Mouse (Mus musculus) kidney, embryonic 14.5 days (tissue): Measurements from ENCODE around the gene Sult1d1. TPM values are rescaled to one million over a fixed set of nuclear protein-coding genes. Genes with fewer than 3 reads are reported as not detected.

Source experiments
- ATAC-seq: fragments of 200-750 bp; cut with Nextera tagmentation; 2 replicates; pipeline ENCODE4 v1.8.0; 2017; ENCODE audit warnings: moderate number of reproducible peaks, mild to moderate bottlenecking, moderate TSS enrichment, moderate library complexity; ENCODE audit not compliant: low FRiP score, low TSS enrichment
- H3K27ac ChIP-seq: fragments of 300-500 bp; sonication (generic); 2 replicates; pipeline ENCODE4 v1.5.1; 2014; ENCODE audit warnings: low read depth, mild to moderate bottlenecking, low read length, moderate library complexity, mixed read lengths
- H3K27me3 ChIP-seq: fragments of 300-500 bp; sonication (generic); 2 replicates; pipeline ENCODE4 v1.6.1; 2014; ENCODE audit warnings: mild to moderate bottlenecking, low read length; ENCODE audit not compliant: control insufficient read depth, insufficient read depth
- H3K36me3 ChIP-seq: fragments of 300-500 bp; sonication (generic); 2 replicates; pipeline ENCODE4 v1.6.1; 2014; ENCODE audit warnings: low read length, mixed read lengths; ENCODE audit not compliant: control insufficient read depth, insufficient read depth
- H3K4me1 ChIP-seq: fragments of 300-500 bp; sonication (generic); 2 replicates; pipeline ENCODE4 v1.6.1; 2014; ENCODE audit warnings: low read length, mixed read lengths; ENCODE audit not compliant: control insufficient read depth, insufficient read depth
- H3K4me2 ChIP-seq: fragments of 300-500 bp; sonication (generic); replicated peaks from 2 replicates; pipeline ENCODE4 v1.6.1; 2014; ENCODE audit warnings: low read depth, mild to moderate bottlenecking, low read length
- H3K4me3 ChIP-seq: fragments of 300-500 bp; sonication (generic); 2 replicates; pipeline ENCODE4 v1.5.1; 2014; ENCODE audit warnings: mild to moderate bottlenecking, low read length
- H3K9ac ChIP-seq: fragments of 300-500 bp; sonication (generic); 2 replicates; pipeline ENCODE4 v1.6.1; 2014; ENCODE audit warnings: low read depth, mild to moderate bottlenecking, low read length, moderate library complexity
- H3K9me3 ChIP-seq: fragments of 300-500 bp; sonication (generic); 2 replicates; pipeline ENCODE4 v1.6.1; 2016; ENCODE audit warnings: low read length; ENCODE audit not compliant: control insufficient read depth
- WGBS: fragments of 180-500 bp; shearing (Covaris S2); extraction: QIAGEN DNeasy Blood & Tissue Kit; methylation state at CpG from one replicate; pipeline ENCODE4 v1.1.7; 2014; 5-methylcytosine and 5-hydroxymethylcytosine counted together
- polyA plus RNA-seq: library from polyadenylated mRNA; unstranded; fragments of >200 nt; fragmentation: Nextera tagmentation; extraction: Ambion mirVana; gene quantifications from 2 replicates; pipeline ENCODE4 v1.2.1, GENCODE M21; 2014

Sult1d1 gene
- 16.7 and 31.0 TPM in 2 replicates for polyA plus RNA-seq

DNA sequence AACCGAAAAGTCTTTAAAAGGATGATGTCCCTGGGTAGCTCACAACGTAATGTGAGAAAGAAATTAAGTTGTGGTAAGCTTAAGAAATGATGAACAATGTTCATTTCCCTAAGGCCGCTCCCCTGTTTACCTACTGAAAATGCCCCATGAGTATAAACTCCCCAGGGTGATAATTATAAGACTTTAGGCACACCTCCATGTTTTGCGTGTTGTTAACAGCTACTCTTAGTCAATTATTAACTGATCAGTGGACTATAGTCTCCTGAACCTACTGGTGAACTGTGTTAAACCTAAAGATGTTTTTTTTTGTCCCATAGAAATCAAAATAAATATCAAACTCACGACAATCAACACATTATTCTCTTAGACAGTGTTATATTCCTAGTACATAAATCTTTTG, at the start of gene Sult1d1:
Gene Sult1d1 (minus strand): TSS at position 183 of the 400 bp plus-strand sequence.
- Histone ChIP-seq H3K4me1 (no peaks in the 10 kb centered on the region), H3K9ac (no peak within 1 kb of the TSS), H3K36me3 (no peaks in the 10 kb centered on the region), H3K4me3 (no peak within 1 kb of the TSS), H3K4me2 (no peak within 1 kb of the TSS), H3K27ac (no peak within 1 kb of the TSS), H3K27me3 (no peaks in the 10 kb centered on the region), H3K9me3 (no peaks in the 10 kb centered on the region)
- no peak for ATAC-seq
- 75% methylated on average over 5 of the region's 5 CpGs for WGBS

DNA sequence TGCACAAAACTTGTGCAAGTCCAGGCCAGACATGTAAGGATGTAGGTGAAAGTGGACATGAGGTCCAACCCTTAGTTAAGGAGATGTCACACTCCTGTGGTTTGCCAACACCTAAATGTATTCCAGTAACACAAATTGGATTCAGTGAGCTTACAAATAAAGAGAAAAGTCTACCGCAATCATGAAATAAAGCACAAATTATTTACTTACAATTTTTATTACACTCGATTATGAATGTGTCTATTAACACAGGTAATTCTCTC, 46.2 kb upstream of the Sult1d1 start:
- Histone ChIP-seq H3K27me3 (no peaks in the 10 kb centered on the region), H3K36me3 (no peaks in the 10 kb centered on the region), H3K9ac (no peak overlapping the region), H3K9me3 (no peaks in the 10 kb centered on the region), H3K4me2 (no peak overlapping the region), H3K4me1 (no peaks in the 10 kb centered on the region), H3K27ac (no peak overlapping the region), H3K4me3 (no peak overlapping the region)
- ATAC-seq = no peak
- 89% methylated on average over 2 of the region's 2 CpGs for WGBS

DNA sequence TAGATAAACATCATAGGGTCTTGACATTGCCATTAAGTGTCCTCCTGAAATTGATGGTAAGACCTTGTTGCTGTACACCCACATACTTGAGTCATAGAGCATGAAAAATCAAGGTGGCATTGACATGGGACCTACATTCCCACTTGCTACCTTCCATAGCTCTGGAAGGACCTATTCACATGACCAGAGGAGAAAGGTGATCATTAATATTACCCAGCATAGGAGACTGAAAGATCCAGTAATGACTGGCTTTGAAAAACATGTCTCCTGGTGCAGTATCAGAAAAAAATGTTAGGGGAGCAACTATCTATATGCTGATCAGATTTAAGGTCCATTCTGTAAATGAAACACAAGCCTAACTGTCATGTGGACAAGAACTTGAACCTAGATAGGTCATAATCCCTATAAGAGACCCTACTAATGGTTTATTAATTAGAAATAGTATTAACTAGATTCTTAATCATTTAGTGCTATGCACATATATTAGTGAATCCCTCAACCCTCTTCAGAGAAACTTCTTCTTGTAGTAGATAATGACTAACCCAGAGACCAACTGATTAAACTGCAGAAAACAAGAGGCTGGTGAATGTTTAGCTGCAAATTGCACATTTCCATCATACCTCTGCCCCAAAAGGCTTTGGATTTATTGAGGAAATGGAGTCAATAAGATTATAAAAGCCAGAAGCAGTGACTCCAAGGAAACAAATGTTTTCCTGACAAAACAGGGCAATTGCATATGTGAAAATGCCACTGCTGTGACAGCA, 45.7 kb upstream of the Sult1d1 start:
- H3K4me3 ChIP-seq = no peak overlapping the region
- H3K36me3 ChIP-seq = no peaks in the 10 kb centered on the region
- H3K4me1 ChIP-seq = no peaks in the 10 kb centered on the region
- no peak overlapping the region for H3K4me2 ChIP-seq
- no peak overlapping the region for H3K9ac ChIP-seq
- H3K27ac ChIP-seq = no peak overlapping the region
- H3K9me3 ChIP-seq = no peaks in the 10 kb centered on the region
- ATAC-seq = no peak; the same call in 1 of the 2 replicates
- H3K27me3 ChIP-seq = no peaks in the 10 kb centered on the region

DNA sequence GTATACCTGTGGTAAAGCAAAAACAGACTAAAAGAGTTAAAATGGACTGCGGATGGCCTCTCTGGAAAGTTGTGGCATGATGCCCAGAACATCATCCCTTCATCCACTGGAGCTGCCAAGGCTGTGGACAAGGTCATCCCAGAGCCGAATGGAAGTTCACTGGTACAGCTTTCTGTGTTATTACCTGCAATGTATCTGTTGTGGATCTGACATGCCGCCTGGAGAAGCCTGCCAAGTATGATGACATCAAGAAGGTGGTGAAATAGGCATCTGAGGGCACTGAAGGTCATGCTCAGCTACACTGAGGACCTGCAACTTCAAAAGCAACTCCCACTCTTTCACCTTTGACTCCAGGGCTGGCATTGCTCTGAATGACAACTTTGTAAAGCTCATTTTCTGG, 32.2 kb upstream of the Sult1d1 start:
- H3K27me3 ChIP-seq = no peaks in the 10 kb centered on the region
- H3K9ac ChIP-seq = no peak overlapping the region
- WGBS = 68% methylated on average over 3 of the region's 3 CpGs
- no peak overlapping the region for H3K4me2 ChIP-seq
- H3K4me3 ChIP-seq = no peak overlapping the region
- H3K9me3 ChIP-seq = no peaks in the 10 kb centered on the region
- no peak for ATAC-seq
- no peak overlapping the region for H3K27ac ChIP-seq
- no peaks in the 10 kb centered on the region for H3K36me3 ChIP-seq
- H3K4me1 ChIP-seq = no peaks in the 10 kb centered on the region

DNA sequence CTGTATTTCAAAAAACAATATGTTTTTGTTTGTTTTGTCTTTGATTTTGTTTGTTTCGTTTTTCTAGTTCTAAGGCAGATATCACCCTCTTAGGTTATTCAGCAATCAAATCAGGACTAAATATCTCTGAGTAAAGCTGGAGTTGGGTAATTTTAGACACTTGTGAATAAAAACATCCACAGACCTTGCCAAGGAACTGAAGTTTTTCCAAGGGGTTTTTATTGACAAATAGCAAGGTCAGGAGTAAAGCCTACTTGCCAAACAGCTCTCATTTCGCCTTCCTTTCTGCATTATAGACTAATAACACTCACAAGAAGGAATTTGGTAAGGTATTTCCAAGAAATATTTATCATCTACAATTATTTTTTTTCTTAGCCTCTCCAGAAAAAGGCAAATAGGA, 29.1 kb upstream of the Sult1d1 start:
- H3K27ac ChIP-seq = no peak overlapping the region
- no peaks in the 10 kb centered on the region for H3K4me1 ChIP-seq
- H3K4me2 ChIP-seq = no peak overlapping the region
- H3K9me3 ChIP-seq = no peaks in the 10 kb centered on the region
- 69% methylated on average over 2 of the region's 2 CpGs for WGBS
- H3K27me3 ChIP-seq = no peaks in the 10 kb centered on the region
- H3K9ac ChIP-seq = no peak overlapping the region
- no peaks in the 10 kb centered on the region for H3K36me3 ChIP-seq
- no peak overlapping the region for H3K4me3 ChIP-seq
- ATAC-seq = no peak

DNA sequence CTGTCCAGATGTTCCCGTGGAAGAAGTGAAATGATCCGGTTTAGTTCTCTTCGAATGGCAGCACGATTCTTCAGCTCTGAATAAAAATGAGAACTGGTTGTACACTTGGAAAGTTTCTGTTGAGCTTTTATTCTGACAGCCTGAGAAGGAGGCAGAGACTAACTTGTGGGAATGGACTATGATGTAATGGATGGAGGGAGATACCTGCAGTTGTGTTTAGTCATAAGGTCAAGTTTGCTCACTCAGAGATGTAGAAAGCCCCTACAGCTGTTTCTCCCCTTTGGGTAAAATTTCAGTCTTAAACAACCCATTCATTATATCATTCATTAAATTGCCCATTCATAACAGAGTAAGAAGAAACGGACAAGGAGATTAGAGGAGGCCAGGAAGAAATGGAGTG, 22.7 kb upstream of the Sult1d1 start, which contains the start of gene Sult1e1:
Gene Sult1e1 (minus strand): TSS at position 101 of the 400 bp plus-strand sequence.
- Histone ChIP-seq H3K27ac (no peak within 1 kb of the TSS), H3K4me1 (no peaks in the 10 kb centered on the region), H3K9ac (no peak within 1 kb of the TSS), H3K4me2 (no peak within 1 kb of the TSS), H3K36me3 (no peaks in the 10 kb centered on the region), H3K4me3 (no peak within 1 kb of the TSS), H3K9me3 (no peaks in the 10 kb centered on the region), H3K27me3 (no peaks in the 10 kb centered on the region)
- ATAC-seq = no peak
- WGBS = 86% methylated on average over 5 of the region's 5 CpGs

DNA sequence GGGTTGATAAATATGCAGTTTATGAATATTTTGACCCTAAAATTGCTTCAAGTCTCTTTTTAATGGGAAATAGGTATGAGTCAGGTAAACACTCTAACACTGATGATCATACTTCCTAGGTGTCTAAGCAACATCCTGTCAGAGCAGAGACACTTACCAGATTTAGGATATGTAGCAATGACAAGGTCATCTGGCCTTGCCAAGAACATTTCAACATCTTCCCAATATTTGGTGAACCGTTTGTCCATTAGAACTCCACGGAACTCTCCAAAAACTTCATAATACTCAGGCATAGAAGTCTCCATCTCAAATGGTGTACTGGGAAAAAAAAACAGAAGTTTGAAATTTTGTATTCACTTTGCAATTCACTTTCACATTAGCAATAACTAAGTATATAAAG, 21.1 kb upstream of the Sult1d1 start:
- Histone ChIP-seq H3K27ac (no peak overlapping the region), H3K9me3 (no peaks in the 10 kb centered on the region), H3K4me3 (no peak overlapping the region), H3K36me3 (no peaks in the 10 kb centered on the region), H3K27me3 (no peaks in the 10 kb centered on the region), H3K9ac (no peak overlapping the region), H3K4me2 (no peak overlapping the region), H3K4me1 (no peaks in the 10 kb centered on the region)
- 92% methylated on average over 2 of the region's 2 CpGs for WGBS
- no peak for ATAC-seq

DNA sequence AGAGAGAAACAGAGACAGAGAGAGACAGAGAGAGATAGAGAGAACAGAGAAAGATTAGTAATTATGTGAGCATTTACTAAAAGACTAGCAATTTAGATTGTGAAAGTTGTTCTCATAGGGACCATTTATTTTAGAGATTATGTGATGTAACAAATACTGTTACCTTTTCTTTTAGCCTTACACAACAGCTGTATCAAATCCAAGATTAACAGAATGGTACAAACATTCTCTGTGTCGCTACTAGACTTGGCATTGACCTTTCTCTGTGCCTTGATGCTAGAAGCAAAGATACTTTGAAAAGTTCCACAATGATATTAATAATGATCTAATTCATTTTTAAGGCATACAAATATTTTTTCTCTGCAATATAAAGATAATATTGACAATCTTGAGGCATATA, 11.6 kb upstream of the Sult1d1 start:
- no peak overlapping the region for H3K9ac ChIP-seq
- no peaks in the 10 kb centered on the region for H3K36me3 ChIP-seq
- H3K4me3 ChIP-seq = no peak overlapping the region
- no peak overlapping the region for H3K4me2 ChIP-seq
- WGBS = 73% methylated on average over 1 of the region's 1 CpGs
- no peak for ATAC-seq
- no peak overlapping the region for H3K27ac ChIP-seq
- no peaks in the 10 kb centered on the region for H3K27me3 ChIP-seq
- no peaks in the 10 kb centered on the region for H3K9me3 ChIP-seq
- no peaks in the 10 kb centered on the region for H3K4me1 ChIP-seq

DNA sequence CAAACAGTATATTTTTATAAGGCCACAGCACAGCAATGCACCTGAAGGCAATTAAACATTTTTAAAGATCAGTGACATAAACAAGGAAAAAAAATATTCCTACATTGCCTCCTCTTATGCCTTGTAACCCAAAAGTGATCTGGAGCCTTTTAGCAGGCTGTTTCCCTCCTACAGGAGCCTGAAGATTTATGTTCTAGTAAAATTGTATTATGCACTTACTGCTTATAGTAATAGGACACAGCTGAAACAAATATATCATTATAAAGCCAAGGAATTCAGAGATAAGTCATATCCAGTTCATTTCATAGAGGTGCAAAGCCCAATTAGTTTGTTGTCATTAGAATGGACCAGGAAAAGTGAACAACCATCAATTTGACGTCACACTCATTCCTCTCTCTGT, 5.3 kb upstream of the Sult1d1 start:
- Histone ChIP-seq H3K9ac (no peak overlapping the region), H3K9me3 (no peaks in the 10 kb centered on the region), H3K36me3 (no peaks in the 10 kb centered on the region), H3K4me2 (no peak overlapping the region), H3K27ac (peak overlapping the region; percentile 69; the same call in 1 of the 2 replicates), H3K4me3 (no peak overlapping the region), H3K27me3 (no peaks in the 10 kb centered on the region), H3K4me1 (no peaks in the 10 kb centered on the region)
- 17% methylated on average over 1 of the region's 1 CpGs for WGBS
- ATAC-seq = peak; percentile 81; the same call in 1 of the 2 replicates
